Mouse (Mus musculus): Measurements from ENCODE around the gene Auh.

The Auh gene

GRCm38 (mm10) chr13:52921065-52921825 lies 8.2 kb downstream of the Auh start:
- no peak for DNase-seq

GRCm38 (mm10) chr13:52919790-52920352 lies 9.6 kb downstream of the Auh start:
- no peak for DNase-seq

GRCm38 (mm10) chr13:52918333-52918732 lies 11.1 kb downstream of the Auh start:
- no peak for DNase-seq

DNA sequence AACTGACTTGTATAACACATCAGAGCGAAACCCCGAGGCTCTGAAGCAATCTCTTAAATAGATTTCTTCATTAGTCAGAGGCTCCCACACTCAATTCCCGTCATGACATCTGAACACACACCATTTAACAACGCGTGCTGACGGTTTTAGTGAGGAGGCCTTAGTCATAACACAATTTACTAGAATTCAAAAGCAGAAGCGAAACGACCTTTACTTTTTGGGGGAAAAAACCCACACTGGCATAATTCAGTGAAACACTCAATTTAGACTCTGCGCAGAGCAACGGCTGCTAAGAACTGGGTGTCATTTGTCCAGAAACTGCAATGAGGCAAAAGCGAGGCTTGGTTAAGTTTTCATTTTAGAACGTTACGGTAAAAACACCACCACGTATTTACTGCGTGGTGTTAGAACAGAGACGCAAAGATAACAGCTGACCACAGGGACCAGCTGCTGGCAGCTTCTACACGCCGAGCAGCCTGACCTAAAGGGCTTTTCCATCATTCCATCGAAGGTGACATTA lies 14.8 kb downstream of the Auh start:
- DNase-seq = no peak

- DNase-seq = no peak
These were observed 15.6 kb downstream of the Auh start for GRCm38 (mm10) chr13:52913926-52914325.

DNA sequence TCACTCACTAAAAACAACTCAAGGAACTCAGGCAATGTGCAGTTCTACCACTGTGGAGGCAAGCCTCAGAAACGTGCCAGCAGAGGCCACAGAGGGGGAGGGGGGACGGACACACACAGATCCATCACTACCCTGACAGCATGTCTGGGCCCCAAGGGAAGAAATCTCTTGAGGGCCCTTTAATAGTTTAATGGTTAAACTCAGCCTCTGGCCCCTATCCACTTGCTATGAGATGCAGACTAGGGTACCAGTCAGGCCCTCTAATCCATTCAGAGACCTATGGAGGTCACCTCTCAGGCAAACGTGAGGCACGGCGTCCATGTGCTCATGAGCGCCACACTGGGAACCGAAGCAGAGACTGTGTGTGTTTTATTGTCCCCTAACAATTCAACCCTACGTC lies 17.0 kb downstream of the Auh start:
- no peak for DNase-seq

DNA sequence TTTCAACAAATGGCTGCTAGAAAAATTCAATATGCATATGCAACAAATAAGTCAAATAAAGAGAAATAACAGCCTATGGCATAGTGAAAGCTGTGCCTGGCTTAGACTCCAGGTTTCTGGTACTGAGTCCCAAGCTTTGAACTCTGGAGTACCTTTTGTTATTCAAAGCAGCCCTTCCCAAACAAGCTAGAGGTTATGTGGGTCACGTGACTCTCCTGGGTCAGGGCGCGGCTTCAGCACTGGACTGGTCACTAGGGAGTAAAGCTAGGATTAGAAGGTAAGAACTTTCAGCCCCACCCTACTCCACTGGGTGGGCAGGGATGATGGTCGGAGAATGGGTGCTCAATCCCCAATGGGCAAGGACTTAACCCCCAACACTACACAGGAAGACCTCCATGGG lies 18.2 kb downstream of the Auh start:
- DNase-seq = no peak

DNA sequence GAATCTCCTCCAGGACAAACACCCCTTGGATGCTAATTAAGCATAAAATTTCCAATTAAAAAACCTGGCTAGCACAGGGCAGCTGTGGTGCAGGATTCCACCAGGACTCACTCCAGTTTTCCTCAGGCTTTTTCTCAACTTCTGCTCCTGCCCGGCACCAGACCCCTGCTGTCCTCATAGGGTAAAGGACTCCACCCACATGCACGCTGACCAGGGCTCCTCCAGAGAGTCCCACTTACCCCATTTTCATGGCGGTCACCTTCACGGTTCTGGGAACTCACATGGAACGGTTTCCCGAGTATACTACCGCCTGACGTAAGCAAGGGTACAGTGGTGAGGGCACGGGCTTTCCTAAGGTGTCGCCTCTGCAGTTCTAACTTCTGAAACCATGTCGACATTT lies 23.2 kb downstream of the Auh start:
- DNase-seq = no peak

- DNase-seq = no peak
These were observed 25.3 kb downstream of the Auh start for GRCm38 (mm10) chr13:52904175-52904574.

DNA sequence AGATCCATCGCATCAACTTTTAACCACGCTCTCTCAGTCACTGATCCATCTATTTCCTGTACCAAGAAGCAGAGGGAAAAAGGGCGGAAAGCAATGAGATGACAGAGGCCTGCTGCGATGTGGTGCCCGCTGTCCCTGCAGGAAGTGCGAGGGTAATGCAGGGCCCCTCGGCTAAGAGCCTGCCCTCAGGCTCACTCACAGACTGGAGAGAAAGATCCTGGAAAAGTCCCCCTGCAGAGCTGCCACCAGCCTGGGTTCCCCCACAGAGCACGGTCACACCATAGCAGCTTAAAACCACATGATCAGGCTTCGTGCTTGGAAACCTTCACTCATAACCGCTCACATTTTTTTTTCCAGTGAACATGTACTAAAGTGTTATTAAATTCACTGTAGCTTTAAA lies 25.7 kb downstream of the Auh start:
- DNase-seq = no peak

DNA sequence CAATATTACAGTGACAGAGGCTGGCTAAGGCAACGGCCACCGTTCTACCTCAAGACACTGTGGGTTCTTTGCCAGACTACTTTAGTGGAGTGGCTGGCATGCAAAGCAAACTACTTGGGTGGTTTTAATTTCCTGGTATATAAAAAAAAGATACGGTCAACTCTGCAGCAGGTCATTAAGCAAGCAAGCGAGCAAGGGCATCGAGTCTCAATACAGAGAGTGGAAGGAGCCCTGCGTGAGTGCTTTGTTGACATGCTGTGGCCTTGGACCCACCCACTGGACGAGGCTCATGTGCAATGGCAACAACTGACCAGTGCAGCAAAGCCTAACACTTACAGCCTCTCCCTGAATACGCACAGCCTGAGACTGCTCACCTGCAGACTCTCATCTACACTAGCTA lies 27.0 kb downstream of the Auh start:
- no peak for DNase-seq

- no peak for DNase-seq
These were observed 29.8 kb downstream of the Auh start for GRCm38 (mm10) chr13:52899664-52900063.

DNA sequence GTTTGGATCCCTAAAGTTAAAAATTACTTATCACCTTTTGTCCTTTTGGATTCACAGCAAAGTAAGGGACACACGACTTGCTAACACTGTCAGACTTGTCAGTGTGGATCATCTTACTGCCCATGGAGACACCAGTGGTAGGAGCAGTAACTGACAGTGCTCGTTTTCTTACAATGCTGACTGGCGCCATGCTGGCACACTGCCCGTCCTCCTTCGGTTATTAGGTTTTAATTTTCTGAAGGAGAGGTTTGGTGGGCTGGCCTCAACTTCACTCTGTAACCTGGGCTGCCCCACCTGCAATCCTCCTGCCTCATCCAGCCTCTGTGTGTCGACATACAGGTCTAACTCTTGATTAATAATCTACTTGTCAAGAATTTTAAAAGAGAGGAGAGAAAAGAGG lies 31.7 kb downstream of the Auh start:
- DNase-seq = no peak

GRCm38 (mm10) chr13:52892791-52893190 lies 36.7 kb downstream of the Auh start:
- peak; percentile 93 for DNase-seq

GRCm38 (mm10) chr13:52892065-52892503 lies 37.4 kb downstream of the Auh start:
- peak; percentile 95 for DNase-seq

DNA sequence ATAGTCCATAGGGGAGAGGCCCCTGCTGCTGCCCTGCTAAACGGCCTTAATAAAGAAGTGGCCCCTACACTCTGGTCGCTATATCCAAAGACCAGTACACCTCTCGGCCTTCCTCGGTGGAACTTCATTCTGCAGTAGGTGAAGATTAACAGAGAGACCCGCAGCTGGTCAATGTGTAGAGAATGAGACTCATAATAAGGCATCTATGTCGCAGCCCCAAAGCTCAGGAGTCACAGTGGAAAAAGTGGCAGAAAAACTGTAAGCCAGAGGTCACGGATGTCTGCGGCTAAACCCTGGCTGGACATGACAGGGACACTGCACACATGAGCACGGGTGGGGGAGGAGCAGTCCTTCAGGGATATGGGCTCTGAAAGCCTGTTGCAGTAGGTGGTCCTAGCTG lies 39.2 kb downstream of the Auh start:
- DNase-seq = no peak

- DNase-seq = no peak
These were observed 42.7 kb downstream of the Auh start for GRCm38 (mm10) chr13:52886779-52887178.

GRCm38 (mm10) chr13:52883960-52884326 lies 45.5 kb downstream of the Auh start:
- no peak for DNase-seq

GRCm38 (mm10) chr13:52883084-52883959 lies 46.2 kb downstream of the Auh start:
- DNase-seq = no peak

- peak; percentile 90 for DNase-seq
These were observed 49.1 kb downstream of the Auh start for GRCm38 (mm10) chr13:52880386-52880785.

DNA sequence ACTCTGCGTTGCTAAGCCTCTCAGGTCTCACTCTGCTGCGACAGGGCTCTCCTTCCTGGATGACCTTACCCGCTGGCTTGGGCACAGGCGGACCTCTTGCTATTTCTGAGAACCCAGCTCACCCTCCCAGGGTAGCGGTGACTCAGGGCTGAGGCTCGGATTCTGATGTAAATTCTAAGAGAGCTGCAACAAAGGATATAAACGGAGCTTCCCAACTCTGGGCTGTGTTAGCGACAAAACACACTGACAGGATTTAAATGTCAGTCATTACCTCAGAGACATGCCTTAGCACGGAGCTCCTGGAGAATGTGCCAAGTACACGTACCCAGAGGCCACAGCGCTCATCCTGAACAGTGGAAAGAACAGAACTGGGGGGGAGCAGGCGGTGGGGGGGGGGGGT lies 49.6 kb downstream of the Auh start:
- DNase-seq = peak; percentile 91

DNA sequence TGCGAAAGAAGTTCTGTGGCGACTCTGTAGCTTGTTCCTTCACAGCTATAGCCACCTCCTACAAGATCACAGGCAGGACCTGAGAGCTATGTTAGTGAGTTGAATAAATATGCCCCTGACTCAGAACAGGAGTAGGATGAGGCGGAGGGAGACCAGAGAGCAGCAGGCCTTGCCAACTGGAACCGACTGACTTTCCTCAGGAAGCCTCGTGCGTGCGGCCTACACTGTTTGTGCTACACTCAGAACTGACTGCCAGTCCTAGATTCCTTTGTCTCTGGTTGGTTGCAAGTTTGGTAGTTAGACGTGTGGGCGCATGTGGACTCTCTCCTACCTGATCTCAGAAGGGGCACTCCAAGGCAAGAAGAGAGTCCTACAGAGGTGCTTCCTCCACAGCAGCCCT lies 50.2 kb downstream of the Auh start:
- DNase-seq = no peak

DNA sequence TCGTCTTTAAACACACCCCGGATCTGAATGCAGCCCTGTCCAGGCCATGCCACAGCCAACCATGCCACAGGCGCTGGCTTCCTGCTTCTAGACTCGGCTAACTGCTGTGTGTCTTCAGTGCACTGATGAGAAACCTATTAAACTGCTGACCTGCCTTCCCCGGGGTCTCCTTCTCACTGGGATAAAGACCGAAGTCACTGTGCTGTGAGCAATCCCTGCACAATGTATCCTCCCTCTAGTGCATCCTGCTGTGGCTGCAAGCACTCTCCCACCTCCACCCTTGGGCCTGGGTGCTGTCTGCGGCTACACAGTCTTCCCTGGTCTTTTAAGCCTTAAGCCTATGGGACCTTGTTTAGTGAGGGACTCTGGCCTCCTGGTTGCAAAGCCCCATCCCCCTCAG lies 50.7 kb downstream of the Auh start:
- no peak for DNase-seq

All from heart, adult 11 months (tissue).